Mouse (Mus musculus) erythroblast, embryonic 14.5 days (primary cell): ENCODE data around the gene Rras.

Source experiments
- GATA1 ChIP-seq: IDR thresholded peaks from 2 replicates; pipeline ENCODE4 v1.6.1; 2012; ENCODE audit warnings: low read length, inconsistent platforms, mixed read lengths
- TAL1 ChIP-seq: IDR thresholded peaks from 3 replicates; pipeline ENCODE4 v1.6.1; 2012; ENCODE audit warnings: low read length, inconsistent platforms, mixed read lengths

DNA sequence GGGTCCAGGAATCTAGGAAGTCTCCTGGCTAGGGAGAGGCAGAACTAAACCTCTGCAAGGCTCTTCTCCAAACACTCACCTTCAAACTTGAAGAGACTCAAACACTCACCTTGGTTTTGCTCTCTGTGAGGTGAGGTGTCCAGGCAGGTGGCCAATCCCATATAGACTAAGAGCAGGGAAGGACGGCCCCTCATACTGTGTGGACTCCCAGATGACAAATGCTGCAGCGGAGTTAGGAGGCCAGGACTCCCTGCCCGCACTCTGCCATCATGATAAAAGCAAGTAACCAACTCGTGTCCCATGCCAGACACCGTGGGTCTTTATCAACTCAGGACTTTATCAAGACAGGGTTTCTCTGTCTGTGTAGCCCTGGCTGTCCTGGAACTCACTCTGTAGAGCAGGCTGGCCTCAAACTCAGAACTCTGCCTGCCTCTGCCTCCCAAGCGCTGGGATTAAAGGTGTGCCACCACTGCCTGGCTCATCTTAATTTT is 42.9 kb downstream of the Rras start:
- TF ChIP-seq GATA1 (no peak), TAL1 (no peak)
